Mouse (Mus musculus) c-Kit-negative CD71-positive TER-119-positive erythroid progenitor cells, embryonic 14.5 days (primary cell): ENCODE data around the gene Gm15517.
"Not testable (repeated sequence)": the region's sequence is repeated elsewhere in the genome, so short reads cannot be mapped to it uniquely, and the experiment has no call there.

Experiments used
- DNase-seq: peaks from one replicate; pipeline ENCODE4 v3.0.0-alpha.2; 2013; ENCODE audit warnings: low read depth, low spot score

Gene Gm15517

DNA sequence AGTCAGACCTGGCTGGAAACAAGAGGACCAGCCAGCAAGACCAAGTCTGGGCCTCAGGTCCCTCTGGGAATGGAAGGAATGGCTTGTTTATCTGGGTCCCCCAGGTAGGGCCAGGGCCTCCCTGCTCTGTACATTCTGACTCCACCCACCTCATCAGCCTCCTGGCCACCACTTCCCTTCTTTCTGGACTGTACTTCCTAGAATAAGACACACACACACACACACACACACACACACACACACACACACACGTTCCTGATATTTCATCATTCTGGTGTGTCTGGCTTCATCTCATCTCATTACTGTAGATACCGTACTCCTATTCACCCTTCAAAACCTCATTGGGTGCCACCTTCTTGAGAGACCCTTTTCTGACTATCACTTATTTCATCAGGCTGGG is 8.2 kb downstream of the Gm15517 start:
- no peak for DNase-seq

GRCm38 (mm10) chr7:44271309-44271708 is 10.1 kb downstream of the Gm15517 start:
- no peak for DNase-seq

DNA sequence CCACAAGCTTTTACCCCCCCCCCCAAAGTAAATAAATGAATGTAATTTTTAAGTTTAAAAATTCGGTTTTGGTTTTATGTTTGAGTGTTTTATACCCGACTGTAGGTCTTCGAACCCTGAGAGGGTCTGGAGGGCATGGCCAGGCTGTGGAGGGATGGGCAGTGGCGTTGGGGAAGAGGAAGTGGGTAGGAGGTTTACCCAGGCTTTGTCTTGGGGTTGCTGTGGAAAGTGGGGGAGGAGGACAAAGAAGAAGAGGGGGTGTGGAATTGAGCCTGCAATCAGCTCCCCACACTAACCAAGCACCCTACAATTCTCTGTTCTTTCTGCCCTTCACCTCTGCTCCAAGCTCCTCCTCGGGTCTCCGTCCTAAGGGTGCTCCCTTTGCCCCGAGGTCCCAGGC is 11.3 kb downstream of the Gm15517 start:
- DNase-seq = no peak

GRCm38 (mm10) chr7:44273446-44273845 is 12.2 kb downstream of the Gm15517 start:
- DNase-seq = no peak

- no peak for DNase-seq
Measured at GRCm38 (mm10) chr7:44274096-44274495, 12.8 kb downstream of the Gm15517 start.

DNA sequence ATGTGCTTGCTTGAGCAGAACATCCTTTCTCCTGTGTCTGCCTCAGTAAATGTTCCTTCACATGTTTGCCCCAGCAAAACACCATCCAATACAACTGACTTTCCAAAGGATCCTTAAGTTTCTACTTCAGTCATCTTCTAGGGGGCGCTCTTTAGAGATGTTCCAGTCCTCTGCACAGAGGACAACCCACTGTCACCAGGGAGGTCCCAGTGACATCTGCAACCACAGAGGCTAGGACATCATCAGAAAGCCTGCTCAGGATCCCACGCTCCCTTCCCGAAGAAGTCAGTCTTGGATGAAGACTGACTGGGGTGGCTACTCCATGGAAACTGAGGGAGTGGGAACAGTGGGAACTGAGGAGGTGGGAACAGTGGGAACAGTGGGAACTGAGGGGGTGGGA is 14.3 kb downstream of the Gm15517 start:
- DNase-seq = no peak

DNA sequence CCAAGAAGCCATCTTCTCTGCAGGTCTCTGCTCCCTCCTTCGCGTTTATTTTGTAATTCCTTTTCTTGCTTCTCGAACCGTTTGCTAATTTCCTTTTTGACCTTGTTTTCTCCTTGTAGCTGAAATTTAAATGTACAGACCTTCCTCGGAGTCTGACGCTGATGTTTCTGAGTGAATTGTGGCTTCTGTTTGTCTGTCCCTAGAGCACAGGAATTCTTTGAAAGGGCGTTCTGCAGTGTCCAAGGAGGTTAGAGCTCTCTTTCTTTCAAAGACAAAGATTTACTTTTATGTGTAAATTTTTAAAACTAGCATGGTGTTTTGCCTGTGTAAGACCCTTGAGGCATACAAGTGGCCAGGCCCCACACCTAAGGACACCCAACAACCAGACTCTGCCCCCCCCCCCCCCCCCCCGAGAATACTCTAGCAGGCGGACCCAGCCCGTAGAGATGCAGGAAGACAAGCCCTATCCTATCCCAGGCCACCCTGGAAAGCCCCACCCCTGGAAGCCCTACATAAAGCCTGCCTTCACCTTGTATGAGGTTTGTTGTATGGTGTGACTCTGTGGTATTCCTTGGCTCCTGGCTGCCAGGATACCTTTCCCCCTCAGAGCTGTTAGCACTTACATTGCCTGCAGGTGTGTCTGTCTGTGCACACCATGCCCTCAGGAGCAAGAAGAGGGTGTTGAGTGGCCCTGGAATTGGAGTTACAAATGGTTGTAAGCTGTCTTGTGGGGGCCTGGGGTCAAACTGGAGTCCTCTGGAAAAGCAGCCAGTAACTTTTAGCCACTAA is 15.4 kb downstream of the Gm15517 start:
- no peak for DNase-seq

- no peak for DNase-seq
Measured at GRCm38 (mm10) chr7:44277250-44277622, 16.0 kb downstream of the Gm15517 start.

DNA sequence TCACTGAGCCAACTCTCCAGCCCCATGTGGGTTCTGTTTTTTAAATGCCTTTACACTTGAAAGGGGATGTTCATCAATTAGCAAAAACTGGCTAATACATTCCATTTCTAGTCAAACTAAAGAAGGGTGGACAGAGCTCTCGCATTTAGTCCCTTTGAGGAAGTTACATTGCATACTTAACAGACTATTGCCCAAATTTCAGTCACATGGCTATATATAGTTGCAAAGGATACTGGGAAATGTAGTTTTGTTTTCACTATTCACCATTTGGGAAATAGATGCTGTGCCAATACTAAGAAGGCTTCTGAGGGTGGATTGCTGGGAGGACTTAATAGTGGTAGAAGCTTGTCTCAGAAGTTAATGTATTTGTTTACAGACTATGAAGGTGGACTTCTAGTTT is 19.7 kb downstream of the Gm15517 start:
- DNase-seq = no peak

DNA sequence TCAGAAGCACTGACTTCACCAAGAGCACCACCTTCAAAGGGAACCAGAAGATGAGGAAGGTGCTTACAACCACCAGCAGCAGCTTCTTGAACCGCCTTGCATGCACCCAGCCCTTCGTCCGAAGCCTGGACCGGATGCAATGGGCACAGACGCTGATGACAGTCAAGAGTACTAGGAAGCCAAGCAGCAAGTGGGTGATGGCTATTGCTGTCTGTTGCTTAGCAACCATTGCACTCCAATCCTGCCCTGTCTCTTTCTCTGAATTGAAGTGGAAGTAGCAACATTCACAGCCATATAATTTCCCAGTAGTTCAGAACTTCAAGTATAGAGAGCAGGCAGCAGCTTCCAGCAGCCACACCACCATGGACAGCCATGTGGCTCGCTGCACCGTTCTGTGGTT is 20.3 kb downstream of the Gm15517 start:
- no peak for DNase-seq

- DNase-seq = no peak
Measured at GRCm38 (mm10) chr7:44287760-44288159, 26.5 kb downstream of the Gm15517 start.

DNA sequence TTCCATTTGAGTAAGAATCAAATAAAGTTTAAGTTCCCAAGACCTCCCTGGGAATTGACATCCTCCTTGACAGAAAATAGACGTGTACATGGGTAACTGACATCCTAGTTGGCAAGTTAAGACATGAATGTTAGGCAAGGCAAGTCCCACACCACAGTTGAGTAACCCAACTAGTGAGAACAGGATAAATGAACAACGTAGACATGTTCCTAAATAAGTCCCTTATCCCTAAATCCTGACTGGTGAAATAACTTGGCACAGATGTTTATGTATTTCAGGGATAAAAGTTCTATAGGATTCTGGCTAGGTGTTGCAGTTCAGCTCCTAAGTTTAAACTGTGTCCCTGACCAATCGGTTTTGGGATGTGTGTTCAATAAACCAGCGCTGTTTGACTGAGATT is 29.7 kb downstream of the Gm15517 start:
- DNase-seq = no peak

DNA sequence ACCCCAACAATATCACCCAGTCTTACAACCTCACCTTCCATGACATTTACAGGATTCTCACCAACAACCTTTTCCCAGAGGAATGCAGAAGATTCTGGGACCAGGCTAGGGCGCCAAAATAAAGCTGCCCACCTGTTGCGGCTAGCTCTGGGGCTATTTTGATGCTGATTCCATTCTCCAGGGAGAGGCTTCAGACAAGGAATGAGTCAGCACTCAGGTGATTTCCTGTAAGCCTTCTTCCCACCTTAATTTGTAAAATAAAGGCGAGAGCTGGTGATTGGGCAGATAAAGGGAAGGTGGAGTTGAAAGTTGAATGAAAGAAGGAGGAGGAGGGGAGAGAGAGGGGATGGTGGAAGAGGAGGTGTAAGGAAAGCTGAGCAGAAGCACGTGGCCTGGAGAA is 30.2 kb downstream of the Gm15517 start:
- no peak for DNase-seq

GRCm38 (mm10) chr7:44297501-44297900 is 36.3 kb downstream of the Gm15517 start:
- not testable (repeated sequence) for DNase-seq

DNA sequence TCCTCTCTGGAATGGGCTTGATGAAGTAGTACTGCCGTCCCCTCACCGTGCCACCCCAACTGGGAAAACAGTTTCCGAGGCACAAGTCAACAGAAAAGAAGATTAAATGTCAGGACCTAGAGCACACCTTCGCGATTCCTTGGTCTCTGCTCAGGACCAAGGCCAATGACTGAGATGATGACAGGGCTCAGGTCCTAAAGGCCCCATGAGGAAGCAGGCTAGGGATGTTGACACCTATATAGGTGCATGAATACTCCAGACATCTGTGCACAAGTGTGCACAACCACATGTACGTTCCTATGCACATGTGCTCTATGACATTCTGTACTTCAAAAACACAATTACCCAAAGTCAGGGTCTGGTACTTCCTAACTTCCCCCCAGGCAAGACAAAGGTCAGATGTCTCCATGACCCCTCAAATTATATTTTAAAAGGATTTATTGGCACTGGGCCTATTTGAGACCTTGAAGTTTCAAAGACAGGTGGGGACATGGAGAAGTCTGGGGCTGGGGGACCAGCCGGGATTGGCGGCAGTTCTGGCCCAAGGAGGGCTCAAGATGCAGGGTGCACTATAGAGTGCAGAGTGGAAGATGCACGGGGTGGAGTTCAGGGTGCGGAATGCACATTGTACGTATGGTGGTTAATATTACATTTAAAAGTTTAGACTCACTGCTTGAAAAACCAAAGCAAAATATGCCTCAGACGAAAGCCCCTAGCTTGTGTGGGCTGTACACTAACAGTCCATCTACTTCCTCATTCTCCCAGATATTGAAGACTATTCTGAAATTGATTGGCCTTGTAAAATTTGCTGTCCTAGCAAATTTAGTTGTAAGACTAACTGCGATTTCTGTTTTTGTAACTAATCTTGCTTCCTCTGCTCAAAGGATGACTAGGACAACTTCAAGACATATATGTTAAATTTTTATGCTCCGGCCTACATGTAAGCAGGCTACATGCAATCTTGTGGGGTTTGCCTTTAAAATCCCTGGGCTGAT is 42.4 kb downstream of the Gm15517 start:
- DNase-seq = no peak

- DNase-seq = no peak
Measured at GRCm38 (mm10) chr7:44304463-44304774, 43.2 kb downstream of the Gm15517 start.

DNA sequence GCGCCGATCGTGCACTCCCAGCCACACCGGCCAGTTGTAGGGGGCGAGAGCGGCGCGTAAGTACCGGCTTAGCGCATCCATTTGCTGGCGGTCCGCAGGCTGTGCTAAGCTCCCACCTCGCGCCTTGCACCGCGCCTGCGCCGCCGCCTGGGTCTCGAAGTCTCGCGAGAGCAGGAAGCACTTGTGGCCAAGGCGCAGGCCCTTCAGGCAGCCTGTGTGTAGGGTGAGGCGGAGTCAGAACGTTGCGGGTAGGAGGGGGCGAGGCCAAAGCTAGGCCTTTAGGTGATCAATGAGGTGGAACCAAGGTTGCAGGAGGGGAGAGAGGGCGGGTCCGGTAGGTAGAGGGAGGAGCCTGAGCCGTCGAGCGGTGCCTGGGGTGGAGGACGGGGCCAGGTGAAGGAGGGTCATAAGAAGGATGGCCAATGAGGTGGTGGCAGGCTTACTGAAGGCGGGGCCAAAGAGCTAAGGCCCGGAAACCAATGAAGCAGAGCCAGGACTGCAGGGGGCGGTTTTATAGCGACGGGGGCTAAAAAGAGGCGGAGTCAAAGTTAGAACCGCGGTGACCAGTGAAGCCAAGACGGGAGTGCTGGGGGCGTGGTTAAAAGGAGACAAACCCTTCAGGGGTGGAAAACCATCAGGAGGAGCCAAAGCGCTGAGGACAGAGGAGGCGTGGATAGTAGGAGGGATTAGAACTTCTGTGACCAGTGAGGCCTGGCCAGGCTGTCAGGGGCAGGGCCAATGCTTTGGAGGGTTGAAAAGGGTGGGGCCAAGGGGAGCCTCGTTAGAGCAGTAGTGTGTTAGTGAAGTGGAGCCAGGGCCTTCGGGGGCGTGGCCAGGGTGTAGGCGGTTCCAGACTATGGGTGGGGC is 43.8 kb downstream of the Gm15517 start:
- peak; percentile 44 for DNase-seq

GRCm38 (mm10) chr7:44305686-44306085 is 44.4 kb downstream of the Gm15517 start:
- DNase-seq = no peak

- no peak for DNase-seq
Measured at GRCm38 (mm10) chr7:44306516-44307240, 45.4 kb downstream of the Gm15517 start, which contains the start of gene Clec11a. Gene Clec11a, minus strand, starts transcription at chr7:44306902.

GRCm38 (mm10) chr7:44307261-44308020 is 46.2 kb downstream of the Gm15517 start:
- no peak for DNase-seq
